Mouse (Mus musculus) kidney, adult 2 months (tissue): ENCODE data around the gene Rb1.

Experiments used
- CTCF ChIP-seq: fragments of 200-500 bp; conservative IDR thresholded peaks from 2 replicates; pipeline ENCODE4 v1.5.1; 2011; ENCODE audit warnings: low read depth, mild to moderate bottlenecking, control low read depth, low read length, moderate library complexity, mixed read lengths; ENCODE audit not compliant: insufficient read depth, insufficient read length
- POLR2A ChIP-seq: fragments of 200-500 bp; IDR thresholded peaks from one replicate; pipeline ENCODE4 v1.6.1; 2011; ENCODE audit warnings: low read depth, low read length, control low read depth

- TF ChIP-seq POLR2A, result no peak
- no peak for TF ChIP-seq CTCF
These were observed 11.8 kb downstream of the Rb1 start for GRCm38 (mm10) chr14:73313864-73314263.
